Mouse (Mus musculus) monocyte, adult 5-6 weeks (primary cell): ENCODE results near the gene Adgre5. TPM values are rescaled to one million over a fixed set of nuclear protein-coding genes. Genes with fewer than 3 reads are reported as not detected.

ENCODE experiments used
- ATAC-seq: fragments of 153-309, 156-312 bp; replicated peaks from 2 replicates; pipeline ENCODE4 v1.8.0; 2017; ENCODE audit warnings: mild to moderate bottlenecking; ENCODE audit not compliant: low TSS enrichment, insufficient number of reproducible peaks, severe bottlenecking, poor library complexity, low FRiP score
- total RNA-seq: library from RNA; stranded (forward); fragments of 200-1000, 200-491, 200-594 nt; gene quantifications from 3 replicates; pipeline ENCODE4 v1.2.3, GENCODE M21; 2017

Gene Adgre5
- total RNA-seq, 1 experiment from 2014 or later = 1,167 TPM

DNA sequence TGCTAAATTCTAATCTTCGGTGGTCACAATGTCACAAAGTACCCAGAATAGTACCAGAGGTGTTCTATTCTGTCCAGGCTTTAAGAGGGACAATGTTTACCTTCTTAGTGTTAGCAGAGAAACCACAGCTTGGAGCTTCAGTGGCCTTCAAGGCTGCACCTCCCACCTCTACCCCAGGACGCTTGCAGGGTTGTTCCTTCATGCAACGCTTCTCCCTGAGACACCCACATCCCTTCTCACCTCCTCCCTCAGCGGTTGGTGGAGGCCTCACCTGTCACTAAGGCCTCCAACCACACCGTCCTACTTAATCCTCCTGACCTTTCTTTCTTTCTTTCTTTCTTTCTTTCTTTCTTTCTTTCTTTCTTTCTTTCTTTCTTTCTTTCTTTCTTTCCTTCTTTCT is 17.2 kb upstream of the Adgre5 start:
- ATAC-seq = no peak; the same call in 1 of the 2 replicates

GRCm38 (mm10) chr8:83757084-83757607 is 16.0 kb upstream of the Adgre5 start:
- no peak for ATAC-seq

DNA sequence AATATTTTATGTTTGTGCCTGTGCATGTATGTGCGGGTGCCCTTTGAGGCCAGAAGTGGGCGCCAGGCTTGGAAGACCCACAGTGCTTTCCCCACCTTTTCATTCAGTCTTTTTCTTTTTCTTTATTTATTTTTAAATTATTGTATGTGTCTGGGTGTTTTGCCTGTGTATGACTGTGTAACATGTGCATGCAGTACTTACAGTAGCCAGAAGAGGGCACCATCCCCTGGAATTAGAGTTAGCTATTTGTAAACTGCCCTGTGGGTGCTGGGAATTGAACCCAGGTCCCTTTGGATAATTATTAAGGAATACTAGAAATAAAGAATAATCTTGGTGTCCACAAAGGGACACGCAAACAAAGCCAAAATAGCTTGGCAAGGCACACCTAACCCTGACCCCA is 15.1 kb upstream of the Adgre5 start:
- no peak for ATAC-seq

DNA sequence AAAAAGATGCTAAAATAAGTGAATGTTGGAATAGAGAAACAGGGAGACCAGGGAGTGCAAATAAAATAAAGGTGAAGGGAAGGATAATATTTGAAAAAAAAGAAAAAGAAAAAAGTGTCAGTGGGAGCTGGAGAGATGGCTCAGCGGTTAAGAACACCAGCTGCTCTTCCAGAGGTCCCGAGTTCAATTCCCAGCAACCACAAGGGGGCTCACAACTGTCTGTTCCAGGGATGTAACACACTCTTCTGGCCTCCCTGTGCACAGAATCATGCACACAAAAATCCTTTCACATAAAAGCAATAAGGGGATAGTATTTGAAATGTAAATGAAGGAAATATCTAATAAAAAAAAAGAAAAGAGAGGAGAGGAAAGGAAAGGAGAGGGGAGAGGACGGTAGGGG is 13.0 kb upstream of the Adgre5 start:
- no peak for ATAC-seq

DNA sequence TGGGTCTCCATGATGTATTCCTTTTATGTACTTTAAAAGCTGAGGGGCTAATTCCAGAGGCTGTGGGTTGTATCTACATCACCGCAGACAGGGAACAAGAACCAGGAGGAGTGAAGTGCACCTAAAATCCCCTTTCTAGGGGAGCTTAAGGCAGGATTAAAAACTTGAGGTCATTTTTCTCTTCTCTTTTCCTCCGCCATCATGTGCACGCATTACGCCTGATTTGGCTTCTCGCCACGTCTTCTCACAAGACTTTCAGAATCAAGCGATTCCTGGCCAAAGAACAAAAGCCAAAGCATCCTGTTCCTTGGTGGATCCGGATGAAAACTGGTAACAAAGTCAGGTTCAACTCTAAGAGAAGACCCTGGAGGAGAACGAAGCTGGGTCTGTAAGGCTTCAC is 8.1 kb upstream of the Adgre5 start:
- no peak for ATAC-seq

DNA sequence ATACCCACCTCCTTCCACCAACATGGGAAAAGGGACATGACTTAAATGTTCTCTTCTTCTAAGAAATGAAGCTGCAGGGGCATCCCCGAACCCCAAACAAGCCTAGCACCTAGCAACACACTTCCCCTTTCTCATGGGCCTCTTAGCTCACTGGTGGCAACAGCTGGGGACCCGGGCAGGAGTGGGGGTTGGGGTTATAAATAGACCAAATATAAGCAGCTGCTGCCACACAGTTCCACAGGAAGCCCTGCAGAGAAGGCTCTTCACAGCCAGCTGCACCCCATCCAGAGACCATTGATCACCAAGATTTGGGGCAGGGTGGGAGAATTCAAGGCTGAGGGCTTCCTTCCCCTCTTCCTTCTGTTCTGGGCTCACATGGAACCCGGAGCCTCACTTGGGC is 7.6 kb upstream of the Adgre5 start:
- ATAC-seq = peak; percentile 81

GRCm38 (mm10) chr8:83747661-83748346 is 6.7 kb upstream of the Adgre5 start:
- ATAC-seq = peak; percentile 76

DNA sequence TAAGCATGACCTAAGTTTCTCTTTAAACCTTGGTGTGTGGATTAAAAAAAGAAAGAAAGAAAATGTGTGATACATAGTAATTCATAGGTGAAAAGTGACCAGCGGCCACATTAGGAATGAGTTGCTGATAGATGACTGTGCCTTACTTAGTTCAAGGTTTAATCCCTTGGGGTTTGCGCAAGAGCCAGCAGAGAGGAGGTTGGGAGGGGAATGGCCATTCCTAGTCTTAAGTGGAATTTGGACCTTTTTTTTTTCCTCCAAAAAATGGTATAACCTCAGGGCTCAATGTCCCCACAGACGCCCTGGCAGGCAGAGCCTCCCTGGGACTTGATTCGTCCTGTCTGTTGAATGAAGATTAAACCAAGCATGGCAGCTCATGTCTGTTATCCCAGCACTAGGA is 2.9 kb upstream of the Adgre5 start:
- ATAC-seq = no peak

GRCm38 (mm10) chr8:83742968-83743367 is 1.8 kb upstream of the Adgre5 start:
- no peak for ATAC-seq

- peak; percentile 62 for ATAC-seq
Observed at GRCm38 (mm10) chr8:83741849-83742655, 926 bp upstream of the Adgre5 start.

DNA sequence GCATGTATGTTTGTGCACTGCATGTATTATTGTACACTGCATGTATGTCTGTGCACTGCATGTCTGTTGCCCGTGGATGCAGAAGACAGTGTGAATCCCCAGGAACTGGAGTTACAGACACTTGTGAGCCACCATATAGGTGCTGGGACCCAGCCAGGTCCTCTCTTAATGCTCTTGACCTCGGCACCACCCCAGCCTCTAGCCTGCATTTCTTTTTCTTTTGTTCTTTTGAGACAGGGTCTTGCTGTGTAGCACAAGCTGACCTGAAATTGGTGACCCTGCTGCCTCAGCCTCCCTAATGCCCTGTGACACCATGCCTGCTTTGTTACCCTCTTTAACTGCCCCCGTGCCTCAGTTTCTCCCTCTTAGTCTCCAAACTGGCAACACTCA is 545 bp downstream of the Adgre5 start:
- no peak for ATAC-seq

DNA sequence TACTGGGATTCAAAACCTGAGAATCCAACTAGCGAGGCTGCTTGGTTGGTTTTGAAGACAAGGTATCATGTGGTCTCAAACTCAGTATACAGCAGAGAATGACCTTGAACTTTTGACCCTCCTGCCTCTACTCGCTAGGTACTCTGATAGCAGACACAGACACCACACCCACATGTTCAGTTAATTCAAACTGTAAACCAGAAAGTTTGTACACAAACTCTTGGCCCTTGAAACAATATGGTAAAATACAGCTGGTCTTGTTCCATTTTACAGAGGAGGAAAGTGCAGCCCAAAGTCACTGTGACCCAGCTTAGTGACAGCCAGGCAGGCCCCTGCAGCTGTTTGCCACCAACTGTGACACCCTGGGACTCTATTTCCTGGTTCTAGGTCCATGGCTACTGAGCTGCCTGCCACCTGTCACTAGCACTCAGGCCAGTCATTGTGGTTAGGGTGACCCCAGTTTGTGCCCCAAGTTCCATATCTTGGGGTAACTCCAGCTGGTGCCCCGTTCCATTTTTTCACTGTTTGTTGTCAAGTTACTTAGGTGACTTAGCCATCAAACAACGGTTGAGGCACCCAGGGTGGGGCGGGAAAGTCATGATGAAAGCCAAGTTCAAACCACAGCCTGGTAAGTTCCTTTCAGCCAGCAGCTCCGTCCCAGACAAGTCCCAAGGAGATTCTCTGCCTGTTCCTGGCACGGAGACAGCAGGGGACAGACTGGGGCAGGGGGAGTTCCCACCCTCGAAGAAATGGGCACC is 1.2 kb downstream of the Adgre5 start:
- ATAC-seq = peak; percentile 48

GRCm38 (mm10) chr8:83738949-83739710 is 2.0 kb downstream of the Adgre5 start:
- ATAC-seq = no peak

GRCm38 (mm10) chr8:83737852-83738562 is 3.1 kb downstream of the Adgre5 start:
- peak; percentile 47 for ATAC-seq

- no peak for ATAC-seq
Observed at GRCm38 (mm10) chr8:83737346-83737745, 3.8 kb downstream of the Adgre5 start.

DNA sequence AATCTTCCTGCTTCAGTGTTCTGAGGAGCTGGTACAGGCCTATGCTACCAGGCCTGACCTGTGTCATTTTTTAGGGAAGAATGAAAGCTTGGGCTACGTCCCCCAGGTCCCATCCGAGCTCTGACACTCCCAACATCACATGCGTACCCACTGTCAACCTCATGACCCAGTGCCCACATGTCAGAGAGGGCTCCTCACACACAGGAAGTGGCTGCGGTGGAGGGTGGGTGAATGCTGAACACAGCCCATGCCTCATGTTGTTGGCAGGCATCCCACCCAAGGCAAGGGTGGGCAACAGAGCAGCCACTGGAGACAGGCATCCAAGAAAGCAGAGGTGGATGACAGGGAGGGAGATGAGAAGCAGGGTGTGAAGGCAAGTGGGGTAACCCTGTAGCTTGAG is 4.4 kb downstream of the Adgre5 start:
- peak; percentile 14 for ATAC-seq

- no peak for ATAC-seq
Observed at GRCm38 (mm10) chr8:83732919-83733318, 8.2 kb downstream of the Adgre5 start.

- ATAC-seq = no peak
Observed at GRCm38 (mm10) chr8:83731906-83732305, 9.2 kb downstream of the Adgre5 start.
